Mouse (Mus musculus) kidney, adult 18-20 months (tissue): Measurements from ENCODE around the gene Dnaaf5.

ENCODE experiments used
- DNase-seq: peaks from one replicate; pipeline ENCODE4 v3.0.0; 2021

Gene Dnaaf5

GRCm38 (mm10) chr5:139143890-139144289 is 6.1 kb upstream of the Dnaaf5 start:
- no peak for DNase-seq

DNA sequence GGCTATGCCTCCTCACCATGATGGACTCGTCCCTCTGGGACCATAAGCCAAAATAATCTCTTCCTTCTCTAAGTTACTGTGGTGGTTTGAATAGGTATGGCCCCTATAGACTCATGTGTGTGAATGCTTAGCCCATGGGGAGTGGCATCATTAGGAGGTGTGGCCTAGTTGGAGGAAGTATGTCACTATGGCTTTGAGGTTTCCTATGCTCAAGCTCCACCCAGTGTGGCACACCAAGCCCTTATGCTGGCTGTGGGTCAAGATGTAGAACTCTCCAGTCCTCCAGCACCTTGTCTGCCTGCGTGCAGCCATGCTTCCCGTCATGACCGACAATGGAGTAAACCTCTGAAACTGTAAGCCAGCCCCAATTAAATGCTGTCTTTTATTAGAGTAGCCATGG is 4.3 kb upstream of the Dnaaf5 start:
- DNase-seq: no peak

- DNase-seq: peak; percentile 57
Measured at GRCm38 (mm10) chr5:139146476-139147075, 3.4 kb upstream of the Dnaaf5 start.

DNA sequence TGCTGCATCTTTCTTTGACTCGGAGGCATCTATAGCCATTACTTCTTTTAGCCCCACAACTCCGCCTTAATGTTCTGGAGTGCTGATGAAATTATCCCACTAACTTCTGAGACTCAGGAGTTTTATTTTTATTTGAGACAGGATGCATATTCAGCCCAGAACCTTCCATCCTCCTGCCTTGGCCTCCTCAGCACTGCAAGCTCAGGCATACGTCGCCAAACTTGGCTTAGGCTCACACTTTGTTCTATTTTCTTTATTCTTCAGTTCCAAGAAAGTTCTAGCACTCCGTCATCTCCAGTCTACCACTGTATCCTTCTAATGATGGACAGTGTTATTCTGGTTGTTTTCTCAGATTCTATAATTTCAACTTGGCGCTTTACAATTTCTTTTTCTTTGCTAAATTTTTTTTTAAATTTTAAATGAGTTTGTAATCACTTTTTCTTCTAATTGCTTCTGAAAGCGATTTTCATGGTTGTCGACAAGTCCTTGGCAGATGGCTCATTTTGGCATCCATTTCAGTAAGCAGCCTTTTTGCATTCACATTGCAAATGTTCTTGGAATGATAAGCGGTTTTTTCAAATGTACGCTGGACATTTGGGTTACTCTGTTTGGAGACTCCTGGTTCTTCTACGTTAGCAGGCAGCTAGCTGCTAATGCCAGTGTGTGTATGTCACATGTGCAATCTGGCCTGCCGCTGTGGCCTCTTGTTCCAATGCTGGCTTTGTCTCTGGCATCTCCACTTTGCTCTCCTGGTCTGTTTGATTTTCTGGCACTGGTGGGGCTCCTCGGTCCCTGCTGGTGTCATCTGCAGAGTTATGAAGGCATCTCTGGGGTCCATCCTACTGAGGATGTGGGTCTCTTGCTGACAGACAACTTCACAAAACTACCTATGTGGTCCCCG is 2.6 kb upstream of the Dnaaf5 start:
- no peak for DNase-seq

DNA sequence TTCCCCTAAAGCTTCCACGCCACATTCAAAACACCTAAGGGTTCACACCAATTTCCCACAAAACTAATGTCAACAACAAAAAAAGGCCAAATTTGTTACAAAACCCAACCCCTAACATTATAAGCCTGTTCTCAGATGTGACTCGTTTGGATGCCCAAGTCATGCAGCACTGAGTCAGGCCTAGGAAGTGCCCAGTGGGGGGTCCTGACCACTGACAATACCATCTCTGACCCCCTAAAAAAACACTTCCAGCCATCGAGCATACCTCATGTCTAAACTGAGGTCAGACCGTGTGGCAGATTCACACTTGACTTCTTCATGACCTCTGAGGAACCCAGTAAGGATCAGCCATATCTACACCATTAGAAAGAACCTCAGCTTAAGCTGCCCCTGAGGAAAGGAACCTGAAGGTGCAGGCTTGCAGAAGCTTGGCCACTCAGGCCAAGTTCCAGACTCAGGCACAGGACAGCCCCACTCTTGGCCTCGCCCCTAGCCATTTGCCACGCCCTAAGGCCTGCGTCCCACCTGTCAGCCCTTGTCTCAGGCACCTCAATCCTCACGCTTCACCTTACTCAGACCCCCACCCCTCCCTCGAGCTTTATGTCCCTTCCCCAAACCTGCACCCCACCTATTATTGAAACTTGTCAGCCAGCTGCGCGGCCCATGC is 884 bp upstream of the Dnaaf5 start:
- no peak for DNase-seq

DNA sequence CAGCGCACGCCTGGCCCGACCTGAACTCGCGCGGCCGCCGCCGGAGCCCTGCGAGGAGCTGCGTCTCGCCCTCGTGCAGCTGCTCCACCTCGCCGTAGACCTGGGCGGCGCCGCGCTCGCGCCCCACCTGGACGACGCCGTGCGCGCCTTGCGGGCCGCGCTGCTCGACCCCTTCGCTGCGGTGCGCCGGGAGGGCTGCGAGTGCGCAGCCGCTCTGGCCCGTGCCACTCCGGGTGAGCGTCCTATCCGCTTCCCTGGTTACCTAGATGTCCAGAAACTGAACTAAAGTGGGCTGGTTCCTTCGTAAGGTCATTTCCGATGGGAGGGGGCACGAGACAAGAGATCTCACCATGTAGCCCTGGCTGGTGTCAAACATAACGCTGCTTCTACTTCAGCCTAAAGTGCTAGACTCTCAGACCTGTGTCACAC is 594 bp downstream of the Dnaaf5 start:
- no peak for DNase-seq

DNA sequence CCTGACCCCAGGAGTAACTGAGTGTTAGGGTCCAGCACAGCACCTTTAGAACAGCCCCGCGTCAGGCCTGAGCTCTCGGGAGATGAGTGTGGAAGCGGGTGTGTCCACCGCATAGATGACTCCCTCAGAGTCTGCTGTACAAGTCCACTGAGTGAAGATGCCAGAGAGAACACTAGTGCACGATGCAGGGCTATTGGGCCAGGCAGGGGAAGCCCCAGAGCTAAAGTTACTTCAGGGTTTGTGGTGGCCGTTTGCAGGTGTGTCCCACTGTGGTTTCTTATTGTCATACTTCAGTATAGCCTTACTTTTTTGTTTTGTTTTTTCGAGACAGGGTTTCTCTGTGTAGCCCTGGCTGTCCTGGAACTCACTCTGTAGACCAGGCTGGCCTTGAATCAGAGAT is 10.9 kb downstream of the Dnaaf5 start:
- no peak for DNase-seq

GRCm38 (mm10) chr5:139161632-139162031 is 11.6 kb downstream of the Dnaaf5 start:
- no peak for DNase-seq

DNA sequence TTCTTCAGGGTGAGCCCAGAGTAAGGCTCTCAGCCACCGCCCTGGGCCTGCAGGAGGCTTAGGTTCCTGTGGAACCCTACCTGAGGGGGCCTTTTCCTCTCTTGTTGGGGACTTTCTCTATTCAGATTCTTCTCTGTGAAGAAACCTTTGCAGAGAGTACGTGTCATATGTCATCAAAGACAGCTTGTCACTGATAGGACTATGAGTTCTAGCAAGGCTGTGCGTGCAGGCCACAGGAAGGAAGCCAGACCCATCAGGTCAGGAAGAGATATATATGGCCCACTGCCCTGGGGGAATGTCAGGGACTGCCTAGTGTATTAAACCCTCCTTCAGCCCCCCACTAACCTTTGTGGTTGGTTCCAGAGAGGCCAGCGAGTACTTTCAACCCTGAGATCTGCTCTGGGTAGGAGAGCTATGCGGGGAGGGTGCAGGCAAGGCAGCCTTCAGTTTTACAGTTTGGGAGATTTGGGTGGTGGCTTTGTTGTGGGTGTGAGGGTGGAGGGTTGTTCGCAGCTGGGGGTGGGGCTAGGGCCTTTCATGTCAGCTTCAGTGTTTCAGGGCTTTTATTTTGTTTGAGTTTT is 16.8 kb downstream of the Dnaaf5 start:
- no peak for DNase-seq

DNA sequence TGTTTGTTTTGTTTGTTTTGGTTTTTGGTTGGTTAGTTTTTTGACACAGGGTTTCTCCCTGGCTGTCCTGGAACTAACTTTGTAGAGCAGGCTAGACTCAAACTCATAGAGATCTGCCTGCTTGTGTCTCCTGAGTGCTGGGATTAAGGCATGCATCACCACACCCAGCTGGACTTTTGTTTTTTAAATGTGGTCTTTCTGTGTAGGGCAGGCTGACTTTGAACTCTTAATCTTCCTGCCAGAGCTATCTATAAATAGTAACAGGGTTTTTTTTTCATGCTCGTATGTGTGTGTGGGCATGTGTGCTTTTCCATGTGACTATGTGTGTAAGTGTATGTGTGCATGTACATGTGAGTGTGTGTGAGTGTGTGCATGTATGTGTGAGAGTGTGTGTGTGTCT is 17.5 kb downstream of the Dnaaf5 start:
- no peak for DNase-seq

GRCm38 (mm10) chr5:139171929-139172328 is 21.9 kb downstream of the Dnaaf5 start:
- DNase-seq: no peak

DNA sequence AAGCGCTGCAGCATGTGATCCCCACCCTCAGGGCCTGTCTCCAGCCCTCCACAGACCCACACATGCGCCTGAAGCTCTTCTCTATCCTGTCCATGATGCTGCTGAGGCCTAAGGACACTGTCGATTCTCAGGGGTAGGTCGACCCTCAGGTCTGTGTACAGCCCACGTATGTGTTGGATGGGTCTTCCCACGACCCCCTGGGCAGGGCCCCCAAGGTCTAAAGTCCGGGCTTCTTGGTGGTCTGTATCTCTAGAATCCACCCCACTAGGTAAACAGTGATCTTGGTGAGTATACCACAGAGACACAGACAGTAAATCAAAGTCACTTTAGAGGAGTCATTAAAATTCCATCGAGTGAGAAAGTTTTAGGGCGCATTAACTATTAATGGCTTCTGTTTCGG is 24.1 kb downstream of the Dnaaf5 start:
- DNase-seq: no peak

DNA sequence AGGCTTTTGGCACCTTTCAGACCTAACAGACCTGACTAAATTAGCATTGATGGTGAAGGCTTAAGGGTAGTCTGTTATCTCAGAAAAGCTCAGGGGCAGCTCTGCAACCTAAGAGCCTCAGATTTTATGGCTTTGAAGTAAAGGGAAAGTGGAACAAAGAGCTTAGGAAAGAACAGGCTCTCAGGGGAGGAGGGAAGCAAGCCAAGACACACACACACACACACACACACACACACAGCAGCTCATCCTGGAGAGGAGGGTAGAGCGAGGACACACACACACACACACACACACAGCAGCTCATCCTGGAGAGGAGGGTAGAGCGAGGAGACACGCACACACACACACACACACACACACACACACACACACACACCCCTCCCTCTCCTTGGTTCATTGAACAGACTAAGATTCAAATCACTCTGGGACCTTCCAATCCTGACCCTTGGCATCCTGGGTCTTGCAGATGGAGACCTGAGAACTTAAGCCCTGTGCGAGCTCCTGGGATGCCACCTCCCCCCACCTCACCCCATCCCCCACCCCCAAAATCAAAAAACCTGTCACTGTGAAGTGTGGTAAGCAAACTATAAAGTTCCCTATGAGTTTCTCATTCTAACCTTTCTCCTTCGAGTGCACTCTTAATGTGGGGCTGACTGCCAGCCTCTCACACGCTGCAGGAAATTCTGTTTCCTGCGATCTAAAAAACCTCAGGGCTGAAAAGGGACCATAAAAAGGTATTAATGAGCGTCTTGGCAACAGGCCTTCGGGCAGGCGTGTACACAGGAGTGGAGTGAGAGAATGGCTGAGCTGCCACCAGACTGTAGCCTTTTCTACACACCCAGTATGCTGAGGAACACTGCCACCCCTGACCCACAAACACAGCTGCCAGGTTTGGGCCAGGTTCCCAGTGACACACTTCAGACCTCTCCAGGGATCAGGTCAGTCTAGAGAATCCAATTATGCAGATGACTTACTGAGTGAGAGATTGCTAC is 24.8 kb downstream of the Dnaaf5 start:
- peak; percentile 56 for DNase-seq

GRCm38 (mm10) chr5:139178895-139179631 is 29.0 kb downstream of the Dnaaf5 start:
- DNase-seq: peak; percentile 83

DNA sequence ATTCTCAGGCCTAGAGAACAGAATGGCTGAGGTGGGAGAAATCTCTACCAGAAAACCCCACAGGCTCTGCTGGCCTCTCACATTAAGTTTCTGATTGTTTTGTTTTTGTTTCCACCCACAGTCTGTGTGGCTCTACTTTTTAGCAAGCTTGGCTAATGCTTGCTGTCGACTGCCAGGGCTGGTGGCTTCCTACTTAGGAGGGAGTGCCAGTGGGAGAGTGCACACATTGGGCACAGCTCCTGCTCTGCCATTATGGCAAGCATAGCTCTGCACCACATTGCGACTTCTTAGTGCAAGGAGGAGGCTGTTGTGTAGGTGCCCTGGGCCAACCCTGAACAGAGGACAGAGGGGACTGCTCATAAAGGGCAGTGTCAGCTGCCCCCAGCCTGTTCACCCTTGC is 33.1 kb downstream of the Dnaaf5 start:
- DNase-seq: no peak

DNA sequence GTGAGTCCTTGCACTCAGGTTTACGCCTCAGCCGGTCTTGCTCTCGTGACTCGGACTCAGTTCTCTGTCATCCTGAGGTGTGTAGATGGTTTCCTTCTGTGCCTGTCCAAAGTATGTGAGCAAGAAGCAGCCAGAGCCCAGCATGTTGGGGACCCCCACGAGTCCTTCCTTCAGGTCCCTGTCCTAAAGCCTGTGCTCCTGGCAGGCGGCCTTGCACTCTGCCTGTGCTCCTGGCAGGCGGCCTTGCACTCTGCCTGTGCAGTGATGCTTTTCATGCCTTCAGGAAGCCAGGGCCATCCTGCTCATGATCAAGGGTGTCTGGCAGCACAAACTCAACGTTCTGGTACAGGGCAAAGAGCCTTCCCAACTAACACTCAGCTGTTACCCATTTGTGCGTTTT is 33.6 kb downstream of the Dnaaf5 start:
- DNase-seq: no peak

DNA sequence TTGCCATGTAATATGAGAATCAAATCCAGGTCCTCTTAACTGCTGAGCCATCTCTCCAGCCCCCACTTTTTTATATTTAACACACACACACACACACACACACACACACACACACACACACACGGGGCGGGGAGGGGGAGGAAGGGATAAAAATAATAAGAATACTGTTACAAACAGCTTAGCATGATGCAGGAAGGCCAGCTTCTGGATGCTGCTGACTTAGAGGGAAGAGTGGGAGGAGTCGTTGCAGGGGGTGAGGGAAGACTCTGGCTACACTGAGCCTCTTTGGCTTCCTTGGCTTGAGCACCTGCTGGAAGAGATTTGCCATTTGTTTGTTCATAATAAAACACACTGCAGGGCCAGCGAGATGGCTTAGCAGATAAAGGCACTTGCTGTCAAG is 34.9 kb downstream of the Dnaaf5 start:
- no peak for DNase-seq

GRCm38 (mm10) chr5:139189726-139190125 is 39.7 kb downstream of the Dnaaf5 start:
- no peak for DNase-seq

DNA sequence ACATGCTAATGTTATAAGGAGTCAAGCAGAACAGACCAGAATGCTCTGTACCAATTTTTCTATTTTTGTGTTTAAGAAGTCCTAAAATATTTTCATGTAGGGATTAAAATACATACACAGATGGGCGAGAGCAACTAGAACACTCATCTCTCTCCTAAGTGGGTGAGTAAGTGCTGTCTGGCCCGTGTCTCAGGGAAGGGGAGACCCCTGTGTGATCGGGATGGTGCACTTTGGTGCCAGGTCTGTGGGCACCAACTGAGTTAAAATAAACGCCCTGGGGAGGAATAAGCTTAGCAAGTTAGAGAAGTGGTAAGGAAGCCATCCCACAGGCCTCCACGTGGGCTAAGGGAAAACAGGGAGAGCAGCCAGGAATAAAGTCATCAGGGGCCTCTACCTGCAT is 40.9 kb downstream of the Dnaaf5 start:
- DNase-seq: no peak

DNA sequence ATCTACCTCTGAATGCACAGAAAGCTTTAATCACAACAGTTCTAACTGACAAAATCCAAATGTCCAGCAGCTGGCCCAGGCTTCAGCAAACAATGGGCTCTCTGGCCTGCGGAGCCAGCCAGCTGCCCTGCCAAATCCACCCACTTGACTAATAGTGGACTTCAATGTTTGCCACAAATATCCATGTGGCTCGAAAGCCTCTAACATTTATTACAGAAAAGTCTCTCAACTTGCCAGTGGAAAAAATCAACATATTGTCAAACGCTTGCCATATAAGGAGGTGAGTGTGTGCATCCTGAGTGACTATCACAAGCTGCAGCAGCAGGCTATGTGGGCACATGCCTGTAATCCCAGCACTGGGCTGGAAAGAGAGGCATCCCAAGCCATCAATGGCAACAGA is 48.8 kb downstream of the Dnaaf5 start:
- DNase-seq: no peak

DNA sequence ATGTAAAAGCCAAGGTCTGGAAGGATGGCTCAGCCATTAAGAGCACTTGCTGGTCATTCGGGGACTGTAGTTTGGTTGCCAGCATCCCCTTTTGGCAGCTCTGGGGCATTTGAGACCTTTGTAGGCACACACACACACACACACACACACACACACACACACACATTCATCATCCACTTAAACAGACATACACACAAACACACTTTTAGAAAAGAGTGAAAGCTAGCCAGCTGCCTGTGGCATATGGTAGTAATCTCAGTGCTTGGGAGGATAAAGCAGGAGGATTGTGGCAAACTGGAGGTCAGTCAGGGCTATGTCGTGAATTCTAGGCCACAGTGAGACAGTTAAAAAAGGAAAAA is 49.6 kb downstream of the Dnaaf5 start:
- DNase-seq: no peak
